Mouse (Mus musculus) v-Abl transformed pro-B cells (cell line): ENCODE results near the gene Ntrk3.

Source experiments
- in situ Hi-C, 2 experiments: fragments of 400-800 bp; cut with MboI; formaldehyde crosslinking; loops; one replicate each; pipeline ENCODE4 v1.15.1; 2025; ENCODE audit not compliant: unreplicated experiment in 2 of 2

Gene Ntrk3

GRCm38 (mm10) chr7:78653686-78654085, 84.1 kb downstream of the Ntrk3 start:
- in situ Hi-C loops, result loop anchor here in 1 of 2 experiments (25.0 kb wide), 1 partner anchor 234 kb away; the partner anchor contains the start of gene Aen

GRCm38 (mm10) chr7:78652296-78652695, 85.5 kb downstream of the Ntrk3 start:
- in situ Hi-C loops, result loop anchor here in 1 of 2 experiments (25.0 kb wide), 1 partner anchor 235 kb away; the partner anchor contains the start of gene Aen

- in situ Hi-C loops, result loop anchor here in 1 of 2 experiments (25.0 kb wide), 1 partner anchor 236 kb away; the partner anchor contains the start of gene Aen
Observed at GRCm38 (mm10) chr7:78651540-78651939, 86.3 kb downstream of the Ntrk3 start.

GRCm38 (mm10) chr7:78643667-78644066, 94.1 kb downstream of the Ntrk3 start:
- in situ Hi-C loops, result no loop called here

- in situ Hi-C loops, result no loop called here
Observed at GRCm38 (mm10) chr7:78623686-78624085, 114.1 kb downstream of the Ntrk3 start.

- in situ Hi-C loops, result no loop called here
Observed at GRCm38 (mm10) chr7:78621115-78621514, 116.7 kb downstream of the Ntrk3 start.

GRCm38 (mm10) chr7:78619818-78620577, 117.8 kb downstream of the Ntrk3 start:
- in situ Hi-C loops, result no loop called here

GRCm38 (mm10) chr7:78605538-78606130, 132.2 kb downstream of the Ntrk3 start:
- in situ Hi-C loops, result no loop called here

GRCm38 (mm10) chr7:78603922-78604321, 133.9 kb downstream of the Ntrk3 start:
- in situ Hi-C loops, result no loop called here

GRCm38 (mm10) chr7:78601851-78602250, 136.0 kb downstream of the Ntrk3 start:
- in situ Hi-C loops, result no loop called here

- in situ Hi-C loops, result no loop called here
Observed at GRCm38 (mm10) chr7:78600886-78601285, 136.9 kb downstream of the Ntrk3 start.

- in situ Hi-C loops, result loop anchor here (10.0 kb wide), 1 partner anchor 165 kb away; no protein-coding TSS in a partner anchor
Observed at GRCm38 (mm10) chr7:78599941-78600677, 137.7 kb downstream of the Ntrk3 start.

- in situ Hi-C loops, result loop anchor here (10.0 kb wide), 1 partner anchor 167 kb away; no protein-coding TSS in a partner anchor
Observed at GRCm38 (mm10) chr7:78598147-78598546, 139.7 kb downstream of the Ntrk3 start.

- in situ Hi-C loops, result loop anchor here (10.0 kb wide), 1 partner anchor 167 kb away; no protein-coding TSS in a partner anchor
Observed at GRCm38 (mm10) chr7:78597251-78598129, 140.3 kb downstream of the Ntrk3 start.

- in situ Hi-C loops, result loop anchor here (10.0 kb wide), 1 partner anchor 168 kb away; no protein-coding TSS in a partner anchor
Observed at GRCm38 (mm10) chr7:78596556-78596955, 141.3 kb downstream of the Ntrk3 start.

GRCm38 (mm10) chr7:78595895-78596294, 141.9 kb downstream of the Ntrk3 start:
- in situ Hi-C loops, result loop anchor here (10.0 kb wide), 1 partner anchor 169 kb away; no protein-coding TSS in a partner anchor

- in situ Hi-C loops, result loop anchor here (10.0 kb wide), 1 partner anchor 172 kb away; no protein-coding TSS in a partner anchor
Observed at GRCm38 (mm10) chr7:78592948-78593347, 144.9 kb downstream of the Ntrk3 start.

GRCm38 (mm10) chr7:78592172-78592571, 145.6 kb downstream of the Ntrk3 start:
- in situ Hi-C loops, result loop anchor here (10.0 kb wide), 1 partner anchor 173 kb away; no protein-coding TSS in a partner anchor

GRCm38 (mm10) chr7:78589766-78590165, 148.0 kb downstream of the Ntrk3 start:
- in situ Hi-C loops, result loop anchor here (10.0 kb wide), 1 partner anchor 175 kb away; no protein-coding TSS in a partner anchor

- in situ Hi-C loops, result no loop called here
Observed at GRCm38 (mm10) chr7:78586800-78587199, 151.0 kb downstream of the Ntrk3 start.
